Mouse (Mus musculus): ENCODE results near the gene Sec14l1. TPM values are rescaled to one million over a fixed set of nuclear protein-coding genes. Genes with fewer than 3 reads are reported as not detected.
A peak's percentile ranks its signal among the peaks of the same experiment; 100 is the strongest.

Gene Sec14l1
- polyA plus RNA-seq, 1 experiment from 2014 or later = 33.2 TPM

DNA sequence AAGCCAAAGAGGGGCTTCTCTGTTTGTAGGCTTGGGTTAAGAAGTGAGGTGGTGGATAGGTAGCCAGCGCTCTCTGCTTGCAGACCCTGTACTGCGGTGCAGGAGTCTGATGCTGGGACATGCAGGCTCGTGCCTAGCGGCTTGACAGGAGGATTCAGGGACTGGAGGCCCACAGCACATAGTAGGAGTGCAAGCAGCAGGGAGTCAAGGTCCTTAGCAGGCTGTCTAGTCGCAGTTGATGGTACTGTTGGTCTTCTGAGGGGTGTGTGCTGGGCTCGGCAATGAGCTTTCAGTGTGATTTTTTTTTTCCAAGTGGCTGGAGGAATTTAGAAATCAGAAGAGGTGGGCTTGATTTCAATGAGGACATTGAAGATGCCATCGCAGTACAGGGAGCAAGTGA is 36.5 kb downstream of the Sec14l1 start:
- Histone ChIP-seq H3K27me3 (ENCODE audit: control insufficient read depth, insufficient read depth, low read length) (no peaks in the 10 kb centered on the region), H3K9me3 (ENCODE audit: control insufficient read depth, low read length) (no peaks in the 10 kb centered on the region), H3K4me3 (ENCODE audit: control insufficient read depth in 1 of 2, insufficient read depth in 1 of 2, low read depth in 1 of 2, low read length in 2 of 2) (no peak overlapping the region), H3K9ac (ENCODE audit: low read length) (no peak overlapping the region), H3K4me1 (ENCODE audit: control insufficient read depth in 2 of 2, insufficient read depth in 2 of 2, low read length in 2 of 2) (peaks cover 20 to 28% of the 10 kb centered on the region in 2 experiments), H3K27ac (replicated peaks in 1 of 2; ENCODE audit: control insufficient read depth in 1 of 2, insufficient read depth in 1 of 2, low read depth in 2 of 2, low read length in 2 of 2) (no peak overlapping the region), H3K4me2 (ENCODE audit: low read length) (no peak overlapping the region), H3K36me3 (ENCODE audit: control insufficient read depth, insufficient read depth, low read length) (peaks cover 93% of the 10 kb centered on the region)
- WGBS = 92% methylated on average over 7 of the region's 7 CpGs
- ATAC-seq (ENCODE audit: insufficient number of reproducible peaks, insufficient read depth, low FRiP score, low read depth) = no peak

DNA sequence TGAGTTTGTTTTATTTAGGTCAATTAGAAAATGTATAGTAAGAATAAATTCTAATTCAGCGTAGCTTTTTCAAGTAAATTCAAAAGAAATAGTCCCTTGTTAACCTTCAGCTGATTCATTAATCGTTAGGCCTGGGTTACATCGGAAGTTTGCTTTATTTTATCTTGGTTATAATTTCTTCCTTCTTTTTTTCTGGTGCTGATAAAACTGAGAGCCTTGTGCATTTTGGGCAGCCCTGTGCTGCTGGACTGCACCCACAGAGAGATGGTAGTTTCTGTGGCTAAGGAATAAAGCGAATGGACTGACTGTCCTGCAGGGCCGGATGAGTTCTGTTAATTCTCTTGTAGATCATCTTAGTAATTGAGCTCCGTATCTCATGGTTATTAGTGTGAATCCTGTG is 37.6 kb downstream of the Sec14l1 start:
- Histone ChIP-seq H3K9ac (ENCODE audit: low read length) (no peak overlapping the region), H3K4me2 (ENCODE audit: low read length) (no peak overlapping the region), H3K27ac (replicated peaks in 1 of 2; ENCODE audit: control insufficient read depth in 1 of 2, insufficient read depth in 1 of 2, low read depth in 2 of 2, low read length in 2 of 2) (no peak overlapping the region), H3K4me3 (ENCODE audit: control insufficient read depth in 1 of 2, insufficient read depth in 1 of 2, low read depth in 1 of 2, low read length in 2 of 2) (no peak overlapping the region), H3K36me3 (ENCODE audit: control insufficient read depth, insufficient read depth, low read length) (peaks cover 92% of the 10 kb centered on the region), H3K27me3 (ENCODE audit: control insufficient read depth, insufficient read depth, low read length) (no peaks in the 10 kb centered on the region), H3K4me1 (ENCODE audit: control insufficient read depth in 2 of 2, insufficient read depth in 2 of 2, low read length in 2 of 2) (peaks cover 20 to 31% of the 10 kb centered on the region in 2 experiments), H3K9me3 (ENCODE audit: control insufficient read depth, low read length) (no peaks in the 10 kb centered on the region)
- WGBS = 87% methylated on average over 6 of the region's 6 CpGs
- no peak for ATAC-seq (ENCODE audit: insufficient number of reproducible peaks, insufficient read depth, low FRiP score, low read depth)

DNA sequence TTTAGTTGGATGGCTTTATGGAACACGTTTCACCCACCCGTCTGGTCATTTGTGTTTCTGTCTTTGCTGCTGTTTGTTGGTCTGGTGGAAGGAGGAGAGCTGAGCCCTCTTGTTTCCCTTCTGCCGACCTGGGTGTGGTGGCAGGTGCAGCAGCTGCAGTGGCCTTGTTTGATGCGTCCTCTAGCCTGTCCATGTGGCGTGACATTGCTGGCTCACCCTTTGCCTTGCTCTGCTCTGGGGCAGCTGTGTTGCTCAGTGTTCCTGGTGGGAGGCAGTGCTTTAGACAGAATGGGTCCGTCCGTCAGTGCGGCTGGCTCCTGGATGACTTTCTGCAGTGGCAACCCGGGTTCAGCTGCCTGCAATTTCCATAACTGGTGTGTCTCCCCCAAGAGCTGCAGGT is 38.6 kb downstream of the Sec14l1 start:
- Histone ChIP-seq H3K27me3 (ENCODE audit: control insufficient read depth, insufficient read depth, low read length) (no peaks in the 10 kb centered on the region), H3K4me2 (ENCODE audit: low read length) (no peak overlapping the region), H3K9me3 (ENCODE audit: control insufficient read depth, low read length) (no peaks in the 10 kb centered on the region), H3K36me3 (ENCODE audit: control insufficient read depth, insufficient read depth, low read length) (peaks cover 90% of the 10 kb centered on the region), H3K4me1 (ENCODE audit: control insufficient read depth in 2 of 2, insufficient read depth in 2 of 2, low read length in 2 of 2) (peaks cover 24 to 40% of the 10 kb centered on the region in 2 experiments), H3K4me3 (ENCODE audit: control insufficient read depth in 1 of 2, insufficient read depth in 1 of 2, low read depth in 1 of 2, low read length in 2 of 2) (no peak overlapping the region), H3K9ac (ENCODE audit: low read length) (no peak overlapping the region; the same call in 1 of the 2 replicates), H3K27ac (replicated peaks in 1 of 2; ENCODE audit: control insufficient read depth in 1 of 2, insufficient read depth in 1 of 2, low read depth in 2 of 2, low read length in 2 of 2) (peak overlapping the region; percentile 14 to 42; a peak in 3 of 4 replicates)
- whole genome bisulfite sequencing = 65% methylated on average over 9 of the region's 9 CpGs
- no peak for ATAC-seq (ENCODE audit: insufficient number of reproducible peaks, insufficient read depth, low FRiP score, low read depth)

DNA sequence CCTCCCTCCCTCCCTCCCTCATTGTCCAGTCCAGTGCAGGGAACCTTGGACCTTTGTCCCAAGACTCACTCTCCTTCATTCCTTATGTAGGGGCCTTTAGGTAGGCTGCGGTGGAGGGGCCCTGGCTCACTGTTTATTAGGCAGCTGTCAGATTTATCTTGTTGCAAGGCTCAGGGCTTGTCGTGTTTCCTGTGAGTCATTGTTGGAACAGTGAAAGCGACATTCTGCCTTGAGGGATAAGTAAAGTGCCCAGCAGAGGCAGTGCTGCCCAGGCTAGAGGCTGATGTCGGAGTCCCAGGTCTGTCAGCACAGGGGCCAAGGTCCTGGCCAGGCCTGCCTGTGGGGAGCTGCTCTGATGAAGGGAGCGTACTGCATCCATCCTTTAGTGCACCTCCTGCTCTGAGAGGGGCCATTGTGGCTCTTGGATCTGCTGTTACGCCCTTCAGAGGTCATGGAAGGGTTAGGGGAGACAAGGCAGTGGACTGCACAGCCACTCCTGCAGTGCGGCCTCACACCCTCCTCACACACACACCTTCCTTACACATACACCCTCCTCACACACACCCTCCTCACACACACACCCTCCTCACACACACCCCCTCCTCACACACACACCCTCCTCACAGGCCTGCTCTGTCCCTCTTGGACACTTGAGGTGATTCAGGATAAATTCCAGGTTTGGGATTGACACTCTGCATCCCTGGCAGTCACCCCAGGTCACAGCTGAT is 39.3 kb downstream of the Sec14l1 start:
- WGBS = 27% methylated on average over 7 of the region's 7 CpGs
- Histone ChIP-seq H3K4me3 (ENCODE audit: control insufficient read depth in 1 of 2, insufficient read depth in 1 of 2, low read depth in 1 of 2, low read length in 2 of 2) (no peak overlapping the region), H3K36me3 (ENCODE audit: control insufficient read depth, insufficient read depth, low read length) (peaks cover 90% of the 10 kb centered on the region), H3K27ac (replicated peaks in 1 of 2; ENCODE audit: control insufficient read depth in 1 of 2, insufficient read depth in 1 of 2, low read depth in 2 of 2, low read length in 2 of 2) (peak overlapping the region; percentile 28 to 58; a peak in 3 of 4 replicates), H3K27me3 (ENCODE audit: control insufficient read depth, insufficient read depth, low read length) (no peaks in the 10 kb centered on the region), H3K9me3 (ENCODE audit: control insufficient read depth, low read length) (no peaks in the 10 kb centered on the region), H3K4me1 (ENCODE audit: control insufficient read depth in 2 of 2, insufficient read depth in 2 of 2, low read length in 2 of 2) (peaks cover 25 to 47% of the 10 kb centered on the region in 2 experiments), H3K9ac (ENCODE audit: low read length) (peak overlapping the region; percentile 34; the same call in 1 of the 2 replicates), H3K4me2 (ENCODE audit: low read length) (no peak overlapping the region)
- ATAC-seq (ENCODE audit: insufficient number of reproducible peaks, insufficient read depth, low FRiP score, low read depth) = peak; percentile 28; the same call in 1 of the 2 replicates

DNA sequence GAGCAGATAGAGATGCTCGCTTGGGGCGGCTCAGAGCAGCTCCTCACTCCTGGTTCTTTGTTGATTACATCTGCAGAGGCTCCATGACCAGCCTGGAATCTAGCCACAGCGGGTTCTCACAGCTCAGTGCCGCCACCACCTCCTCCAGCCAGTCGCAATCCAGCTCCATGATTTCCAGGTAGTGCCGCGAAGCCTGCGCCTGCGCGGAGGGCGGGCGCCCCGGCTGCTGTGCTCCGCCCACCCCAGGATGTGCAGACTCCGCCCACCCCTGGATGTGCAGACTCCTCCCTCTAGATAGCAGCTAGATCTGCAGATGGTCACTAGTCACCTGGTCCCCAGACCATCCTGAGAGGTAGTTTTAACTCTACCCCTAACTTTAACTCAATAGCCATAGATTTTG is 41.8 kb downstream of the Sec14l1 start:
- Histone ChIP-seq H3K27ac (replicated peaks in 1 of 2; ENCODE audit: control insufficient read depth in 1 of 2, insufficient read depth in 1 of 2, low read depth in 2 of 2, low read length in 2 of 2) (no peak overlapping the region), H3K36me3 (ENCODE audit: control insufficient read depth, insufficient read depth, low read length) (peaks cover 75% of the 10 kb centered on the region), H3K4me1 (ENCODE audit: control insufficient read depth in 2 of 2, insufficient read depth in 2 of 2, low read length in 2 of 2) (peaks cover 30 to 56% of the 10 kb centered on the region in 2 experiments), H3K4me2 (ENCODE audit: low read length) (no peak overlapping the region), H3K9me3 (ENCODE audit: control insufficient read depth, low read length) (no peaks in the 10 kb centered on the region), H3K27me3 (ENCODE audit: control insufficient read depth, insufficient read depth, low read length) (no peaks in the 10 kb centered on the region), H3K9ac (ENCODE audit: low read length) (no peak overlapping the region), H3K4me3 (ENCODE audit: control insufficient read depth in 1 of 2, insufficient read depth in 1 of 2, low read depth in 1 of 2, low read length in 2 of 2) (no peak overlapping the region)
- no peak for ATAC-seq (ENCODE audit: insufficient number of reproducible peaks, insufficient read depth, low FRiP score, low read depth)
- 32% methylated on average over 15 of the region's 15 CpGs for WGBS

DNA sequence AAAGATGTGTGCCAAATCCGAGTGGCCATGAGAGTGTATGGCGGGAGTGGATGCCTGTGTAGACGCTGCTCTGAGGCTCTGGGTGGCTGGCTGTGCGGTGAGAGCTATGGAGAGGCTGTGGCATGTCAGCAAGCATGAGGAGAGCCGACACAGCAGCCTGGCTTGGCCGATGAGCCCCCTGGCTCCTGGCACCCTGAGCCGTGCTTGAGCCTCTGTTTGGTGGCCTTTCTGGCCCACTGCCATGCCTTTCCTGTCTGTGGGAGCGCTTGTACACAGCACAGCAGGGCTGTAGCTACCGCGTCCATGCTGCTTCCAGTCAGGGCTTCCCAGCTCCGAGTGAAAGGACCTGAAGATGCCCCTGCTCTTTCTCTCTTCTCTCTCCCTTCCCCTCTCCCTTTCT is 43.4 kb downstream of the Sec14l1 start:
- peaks cover 33 to 55% of the 10 kb centered on the region in 2 experiments for H3K4me1 ChIP-seq (ENCODE audit: control insufficient read depth in 2 of 2, insufficient read depth in 2 of 2, low read length in 2 of 2)
- no peak overlapping the region for H3K4me3 ChIP-seq (ENCODE audit: control insufficient read depth in 1 of 2, insufficient read depth in 1 of 2, low read depth in 1 of 2, low read length in 2 of 2)
- H3K27ac ChIP-seq (replicated peaks in 1 of 2; ENCODE audit: control insufficient read depth in 1 of 2, insufficient read depth in 1 of 2, low read depth in 2 of 2, low read length in 2 of 2) = no peak overlapping the region; a peak in 1 of 4 replicates
- ATAC-seq (ENCODE audit: insufficient number of reproducible peaks, insufficient read depth, low FRiP score, low read depth) = no peak
- 64% methylated on average over 11 of the region's 11 CpGs for WGBS
- no peaks in the 10 kb centered on the region for H3K9me3 ChIP-seq (ENCODE audit: control insufficient read depth, low read length)
- H3K4me2 ChIP-seq (ENCODE audit: low read length) = no peak overlapping the region
- peaks cover 60% of the 10 kb centered on the region for H3K36me3 ChIP-seq (ENCODE audit: control insufficient read depth, insufficient read depth, low read length)
- H3K9ac ChIP-seq (ENCODE audit: low read length) = no peak overlapping the region
- H3K27me3 ChIP-seq (ENCODE audit: control insufficient read depth, insufficient read depth, low read length) = no peaks in the 10 kb centered on the region

DNA sequence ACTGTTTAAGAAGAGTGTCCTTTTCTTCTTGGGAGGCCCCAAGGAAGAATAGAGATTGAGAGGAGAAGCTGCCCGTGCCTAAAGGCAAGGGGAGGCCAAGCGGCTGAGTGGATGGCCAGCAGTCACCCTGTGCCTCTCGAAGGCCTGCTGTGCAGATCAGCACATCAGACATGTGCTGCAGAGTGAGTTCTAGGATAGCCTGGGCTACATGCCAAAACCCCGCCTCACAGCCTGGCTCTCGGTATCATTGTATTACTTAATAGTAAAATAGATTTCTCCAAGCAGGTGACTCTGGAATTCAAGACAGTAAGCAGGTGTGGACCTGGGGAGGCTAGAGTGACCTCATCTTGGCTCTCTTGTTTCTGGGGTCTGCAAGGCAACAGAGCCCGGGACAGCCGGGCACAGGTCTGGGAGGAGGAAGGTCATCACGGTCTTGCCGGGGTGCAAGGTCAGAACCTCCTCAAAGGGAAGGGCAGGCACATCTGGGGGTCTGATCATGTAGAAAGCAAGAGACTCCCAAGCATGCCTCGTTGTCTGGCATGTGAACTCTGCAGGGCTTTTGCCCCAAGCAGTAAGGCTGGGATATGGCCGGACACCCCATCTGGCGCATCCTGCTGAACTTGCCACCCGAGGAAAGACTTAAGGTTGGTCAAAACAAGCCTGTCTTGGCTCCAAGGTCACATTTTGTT is 44.4 kb downstream of the Sec14l1 start:
- peaks cover 29 to 50% of the 10 kb centered on the region in 2 experiments for H3K4me1 ChIP-seq (ENCODE audit: control insufficient read depth in 2 of 2, insufficient read depth in 2 of 2, low read length in 2 of 2)
- H3K27ac ChIP-seq (replicated peaks in 1 of 2; ENCODE audit: control insufficient read depth in 1 of 2, insufficient read depth in 1 of 2, low read depth in 2 of 2, low read length in 2 of 2) = peak overlapping the region in 1 of 2 experiments; percentile 51; a peak in 3 of 4 replicates
- H3K4me3 ChIP-seq (ENCODE audit: control insufficient read depth in 1 of 2, insufficient read depth in 1 of 2, low read depth in 1 of 2, low read length in 2 of 2) = no peak overlapping the region
- H3K9me3 ChIP-seq (ENCODE audit: control insufficient read depth, low read length) = peaks cover 6% of the 10 kb centered on the region; the same call in 1 of the 2 replicates
- no peaks in the 10 kb centered on the region for H3K27me3 ChIP-seq (ENCODE audit: control insufficient read depth, insufficient read depth, low read length)
- no peak for ATAC-seq (ENCODE audit: insufficient number of reproducible peaks, insufficient read depth, low FRiP score, low read depth)
- H3K9ac ChIP-seq (ENCODE audit: low read length) = no peak overlapping the region
- no peak overlapping the region for H3K4me2 ChIP-seq (ENCODE audit: low read length)
- H3K36me3 ChIP-seq (ENCODE audit: control insufficient read depth, insufficient read depth, low read length) = peaks cover 54% of the 10 kb centered on the region
- whole genome bisulfite sequencing = 77% methylated on average over 13 of the region's 13 CpGs

Measured in heart, embryonic 14.5 days (tissue).